Mouse (Mus musculus) brain, embryonic 14.5 days (tissue): ENCODE data around the gene Mphosph6.

Source experiments
- CTCF ChIP-seq: fragments of 200-500 bp; IDR thresholded peaks from 2 replicates; pipeline ENCODE4 v1.5.1; 2012; ENCODE audit warnings: inconsistent platforms, mild to moderate bottlenecking, moderate library complexity, borderline replicate concordance; ENCODE audit not compliant: insufficient read depth, insufficient read length; ENCODE audit errors: extremely low read depth
- POLR2A ChIP-seq: fragments of 200-500 bp; IDR thresholded peaks from 2 replicates; pipeline ENCODE4 v1.6.1; 2012; ENCODE audit warnings: mild to moderate bottlenecking, inconsistent platforms, borderline replicate concordance; ENCODE audit not compliant: poor library complexity, insufficient read depth, insufficient read length, severe bottlenecking; ENCODE audit errors: extremely low read depth

DNA sequence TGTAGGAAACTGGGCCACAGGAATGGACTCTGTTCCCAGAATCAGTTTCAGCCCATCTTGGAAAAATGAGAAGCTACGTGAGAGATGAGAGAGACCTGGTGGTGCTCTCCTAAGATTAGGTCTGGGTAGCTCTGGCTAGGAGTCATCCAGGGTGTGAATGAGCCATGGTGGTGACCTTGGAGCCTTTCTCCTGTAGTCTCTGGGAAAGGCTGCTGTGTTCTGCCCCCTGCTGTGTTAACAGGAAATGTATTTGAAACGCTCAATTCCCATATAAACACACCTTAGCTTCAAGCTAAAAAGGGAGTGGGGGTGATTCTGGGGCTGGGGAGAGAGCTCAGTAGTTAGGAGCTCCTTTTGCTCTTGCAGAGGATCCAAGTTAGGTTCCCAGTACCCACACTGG lies 54.3 kb downstream of the Mphosph6 start:
- TF ChIP-seq CTCF (no peak), POLR2A (no peak)
